Mouse (Mus musculus) intestine, embryonic 16.5 days (tissue): Measurements from ENCODE around the gene Tnfrsf19. TPM values are rescaled to one million over a fixed set of nuclear protein-coding genes. Genes with fewer than 3 reads are reported as not detected.

Experiments
- ATAC-seq: fragments of 200-750 bp; cut with Nextera tagmentation; 2 replicates; pipeline ENCODE4 v1.8.0; 2017; ENCODE audit warnings: moderate TSS enrichment, moderate library complexity
- H3K27ac ChIP-seq: fragments of 300-500 bp; sonication (generic); 2 replicates; pipeline ENCODE4 v1.5.1; 2014; ENCODE audit warnings: mild to moderate bottlenecking, low read length
- H3K27me3 ChIP-seq: fragments of 300-500 bp; sonication (generic); replicated peaks from 2 replicates; pipeline ENCODE4 v1.6.1; 2014; ENCODE audit warnings: low read length, control low read depth, mixed read lengths; ENCODE audit not compliant: control insufficient read depth, insufficient read depth
- H3K36me3 ChIP-seq: fragments of 300-500 bp; sonication (generic); 2 replicates; pipeline ENCODE4 v1.6.1; 2014; ENCODE audit warnings: low read length, control low read depth; ENCODE audit not compliant: control insufficient read depth, insufficient read depth
- H3K4me1 ChIP-seq: fragments of 300-500 bp; sonication (generic); 2 replicates; pipeline ENCODE4 v1.6.1; 2014; ENCODE audit warnings: low read length, control low read depth, mixed read lengths; ENCODE audit not compliant: control insufficient read depth, insufficient read depth
- H3K4me2 ChIP-seq: fragments of 300-500 bp; sonication (generic); 2 replicates; pipeline ENCODE4 v1.6.1; 2014; ENCODE audit warnings: low read depth, low read length, control low read depth
- H3K4me3 ChIP-seq: fragments of 300-500 bp; sonication (generic); 2 replicates; pipeline ENCODE4 v1.5.1; 2014; ENCODE audit warnings: mild to moderate bottlenecking, low read length
- H3K9ac ChIP-seq: fragments of 300-500 bp; sonication (generic); 2 replicates; pipeline ENCODE4 v1.6.1; 2014; ENCODE audit warnings: low read depth, low read length
- H3K9me3 ChIP-seq: fragments of 300-500 bp; sonication (generic); 2 replicates; pipeline ENCODE4 v1.6.1; 2016; ENCODE audit warnings: low read length, control low read depth; ENCODE audit not compliant: control insufficient read depth
- WGBS: fragments of 180-500 bp; shearing (Covaris S2); extraction: QIAGEN DNeasy Blood & Tissue Kit; methylation state at CpG from one replicate; pipeline ENCODE4 v1.1.7; 2014; 5-methylcytosine and 5-hydroxymethylcytosine counted together
- polyA plus RNA-seq: library from polyadenylated mRNA; unstranded; fragments of >200 nt; fragmentation: Nextera tagmentation; extraction: Ambion mirVana; gene quantifications from 2 replicates; pipeline ENCODE4 v1.2.1, GENCODE M21; 2015

Gene Tnfrsf19
- polyA plus RNA-seq, 1 experiment from 2014 or later = 11.5 TPM

GRCm38 (mm10) chr14:60957611-60958157 is 88.6 kb downstream of the Tnfrsf19 start:
- no peaks in the 10 kb centered on the region for H3K4me1 ChIP-seq

GRCm38 (mm10) chr14:60937481-60938039 is 108.7 kb downstream of the Tnfrsf19 start:
- H3K4me3 ChIP-seq = no peak overlapping the region
- H3K4me1 ChIP-seq = no peaks in the 10 kb centered on the region
- no peak overlapping the region for H3K27ac ChIP-seq
- H3K9me3 ChIP-seq = no peaks in the 10 kb centered on the region
- 92% methylated on average over 4 of the region's 4 CpGs for WGBS
- no peak overlapping the region for H3K9ac ChIP-seq
- no peak for ATAC-seq
- no peak overlapping the region for H3K4me2 ChIP-seq
- no peaks in the 10 kb centered on the region for H3K36me3 ChIP-seq
- no peaks in the 10 kb centered on the region for H3K27me3 ChIP-seq

More at GRCm38 (mm10) chr14:60957611-60958157, 88.6 kb downstream of the Tnfrsf19 start:
- Histone ChIP-seq H3K27ac (no peak overlapping the region), H3K27me3 (no peaks in the 10 kb centered on the region), H3K4me3 (no peak overlapping the region), H3K4me2 (no peak overlapping the region), H3K9me3 (no peaks in the 10 kb centered on the region), H3K36me3 (no peaks in the 10 kb centered on the region), H3K9ac (no peak overlapping the region)
- ATAC-seq = no peak

- H3K9ac ChIP-seq = no peak overlapping the region
- no peak overlapping the region for H3K27ac ChIP-seq
- ATAC-seq = no peak
- no peak overlapping the region for H3K4me2 ChIP-seq
- 75% methylated on average over 5 of the region's 5 CpGs for WGBS
- H3K4me1 ChIP-seq = no peaks in the 10 kb centered on the region
- no peaks in the 10 kb centered on the region for H3K36me3 ChIP-seq
- no peaks in the 10 kb centered on the region for H3K27me3 ChIP-seq
- no peaks in the 10 kb centered on the region for H3K9me3 ChIP-seq
- H3K4me3 ChIP-seq = no peak overlapping the region
Measured at GRCm38 (mm10) chr14:60935705-60936104, 110.6 kb downstream of the Tnfrsf19 start.

- Histone ChIP-seq H3K27me3 (no peaks in the 10 kb centered on the region), H3K4me3 (no peak overlapping the region), H3K27ac (no peak overlapping the region), H3K4me1 (no peaks in the 10 kb centered on the region), H3K4me2 (no peak overlapping the region), H3K9ac (no peak overlapping the region), H3K36me3 (no peaks in the 10 kb centered on the region), H3K9me3 (no peaks in the 10 kb centered on the region)
- no peak for ATAC-seq
- WGBS = 78% methylated on average over 1 of the region's 1 CpGs
Measured at GRCm38 (mm10) chr14:60926011-60926410, 120.3 kb downstream of the Tnfrsf19 start.

GRCm38 (mm10) chr14:60916661-60917060 is 129.6 kb downstream of the Tnfrsf19 start:
- no peak overlapping the region for H3K4me3 ChIP-seq
- no peaks in the 10 kb centered on the region for H3K27me3 ChIP-seq
- H3K9ac ChIP-seq = no peak overlapping the region
- no peaks in the 10 kb centered on the region for H3K9me3 ChIP-seq
- ATAC-seq = no peak
- H3K27ac ChIP-seq = no peak overlapping the region
- H3K36me3 ChIP-seq = no peaks in the 10 kb centered on the region; the same call in 1 of the 2 replicates
- H3K4me1 ChIP-seq = peaks cover 4% of the 10 kb centered on the region; the same call in 1 of the 2 replicates
- no peak overlapping the region for H3K4me2 ChIP-seq
- 39% methylated on average over 4 of the region's 4 CpGs for WGBS

Other genes starting within 250 kb of the Tnfrsf19 start
- gene Sacs, start 92.0 kb upstream of the Tnfrsf19 start, polyA plus RNA-seq = 1.1 TPM in 2 replicates
- 1.7 and 1.8 TPM in 2 replicates for gene Sgcg, start 212.0 kb upstream of the Tnfrsf19 start, polyA plus RNA-seq